Mouse (Mus musculus): Measurements from ENCODE around the gene Gm20918. TPM values are rescaled to one million over a fixed set of nuclear protein-coding genes. Genes with fewer than 3 reads are reported as not detected.
"Not testable (repeated sequence)": the region's sequence is repeated elsewhere in the genome, so short reads cannot be mapped to it uniquely, and the experiment has no call there.

Gene Gm20918
- total RNA-seq (2017) = not detected in 2 replicates

GRCm38 (mm10) chrY:5043637-5044036, at the start of gene Gm20918:
Gene Gm20918 (plus strand): TSS chrY:5043937.
- ATAC-seq (ENCODE audit: extremely low read depth, insufficient number of reproducible peaks, low FRiP score, poor library complexity, severe bottlenecking) = not testable (repeated sequence)

Other genes with a start within 250 kb of the Gm20918 start
- not detected in 2 replicates for gene Gm21820, start 205.5 kb downstream of the Gm20918 start, total RNA-seq (2017)